Mouse (Mus musculus) bone marrow, adult 2 months (tissue): ENCODE results near the gene Tmem51.

Experiments
- CTCF ChIP-seq: fragments of 200-500 bp; IDR thresholded peaks from 2 replicates; pipeline ENCODE4 v1.5.1; 2011; ENCODE audit warnings: low read length, control low read depth; ENCODE audit not compliant: control insufficient read depth, insufficient read depth
- POLR2A ChIP-seq: fragments of 200-500 bp; IDR thresholded peaks from 2 replicates; pipeline ENCODE4 v1.6.1; 2011; ENCODE audit warnings: low read depth, mild to moderate bottlenecking, control low read depth, low read length, borderline replicate concordance; ENCODE audit not compliant: control insufficient read depth

DNA sequence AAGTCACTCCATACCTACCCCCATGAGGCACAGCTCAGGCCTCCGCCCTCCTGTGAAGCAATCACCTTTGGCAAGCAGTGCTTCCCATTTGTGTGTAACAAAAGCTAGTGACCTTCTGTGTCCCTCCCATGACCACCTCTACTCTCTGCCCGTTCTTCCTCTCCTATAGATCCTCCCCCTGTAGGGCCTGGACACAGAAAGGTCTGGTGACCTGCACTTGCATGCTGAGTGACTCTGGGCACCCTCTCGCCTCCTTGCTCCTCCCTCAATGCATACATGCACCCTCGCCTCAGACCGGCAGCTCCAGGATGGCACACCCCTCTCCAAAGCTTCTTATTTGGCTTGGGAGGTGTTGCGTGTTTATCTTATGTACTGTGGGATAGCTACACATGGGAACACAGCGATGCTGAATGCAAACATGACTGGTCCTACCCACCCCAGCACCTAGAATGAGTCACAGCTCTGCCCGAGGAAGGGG, 21.0 kb downstream of the Tmem51 start:
- no peak for TF ChIP-seq CTCF
- no peak for TF ChIP-seq POLR2A
